Mouse (Mus musculus): ENCODE measurements around the gene Ncor2. TPM values are rescaled to one million over a fixed set of nuclear protein-coding genes. Genes with fewer than 3 reads are reported as not detected.

Ncor2 gene
- polyA plus RNA-seq, 1 experiment from 2014 or later = 14.9 TPM

- no peaks in the 10 kb centered on the region for H3K27me3 ChIP-seq
- ATAC-seq (replicated peaks; ENCODE audit: insufficient number of reproducible peaks, insufficient read depth, low FRiP score, low read depth) = no peak
- H3K27ac ChIP-seq = no peak overlapping the region
- no peak overlapping the region for H3K9ac ChIP-seq
- H3K36me3 ChIP-seq = no peaks in the 10 kb centered on the region
- H3K4me2 ChIP-seq = no peak overlapping the region
- WGBS = 69% methylated on average over 7 of the region's 7 CpGs
- no peak overlapping the region for H3K4me3 ChIP-seq
- H3K9me3 ChIP-seq (replicated peaks) = no peaks in the 10 kb centered on the region
- peaks cover 11% of the 10 kb centered on the region for H3K4me1 ChIP-seq (replicated peaks)
Observed at GRCm38 (mm10) chr5:125190105-125190813, 11.2 kb upstream of the Ncor2 start.

DNA sequence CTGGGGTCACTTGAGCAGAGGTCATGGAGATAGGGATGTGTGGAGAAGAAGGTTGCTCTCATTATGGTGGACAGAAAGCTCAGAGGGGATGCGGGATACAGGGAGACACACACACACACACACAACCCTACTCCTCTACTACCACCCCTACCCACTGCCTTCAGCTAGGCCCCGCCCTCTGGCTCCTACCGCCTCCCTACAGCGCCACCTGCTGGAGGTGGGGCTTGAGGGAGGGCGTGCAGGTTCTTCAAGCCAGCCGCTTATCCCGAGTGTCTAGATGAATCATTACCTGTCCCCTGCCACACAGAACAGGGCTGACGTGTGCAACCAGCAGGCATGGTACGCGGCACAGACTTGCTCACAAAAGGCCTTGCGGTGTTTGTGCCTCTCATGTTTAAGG lies 10.6 kb upstream of the Ncor2 start:
- Histone ChIP-seq H3K9ac (no peak overlapping the region), H3K9me3 (replicated peaks) (no peaks in the 10 kb centered on the region), H3K4me1 (replicated peaks) (peaks cover 16% of the 10 kb centered on the region), H3K27me3 (no peaks in the 10 kb centered on the region), H3K4me3 (no peak overlapping the region), H3K36me3 (no peaks in the 10 kb centered on the region), H3K4me2 (no peak overlapping the region), H3K27ac (no peak overlapping the region)
- 41% methylated on average over 11 of the region's 11 CpGs for WGBS
- no peak for ATAC-seq (replicated peaks; ENCODE audit: insufficient number of reproducible peaks, insufficient read depth, low FRiP score, low read depth)

- ATAC-seq (replicated peaks; ENCODE audit: insufficient number of reproducible peaks, insufficient read depth, low FRiP score, low read depth) = no peak
- no peaks in the 10 kb centered on the region for H3K36me3 ChIP-seq
- H3K27ac ChIP-seq = no peak overlapping the region
- no peak overlapping the region for H3K9ac ChIP-seq
- H3K27me3 ChIP-seq = no peaks in the 10 kb centered on the region
- H3K4me2 ChIP-seq = no peak overlapping the region
- no peaks in the 10 kb centered on the region for H3K9me3 ChIP-seq (replicated peaks)
- no peak overlapping the region for H3K4me3 ChIP-seq
- H3K4me1 ChIP-seq (replicated peaks) = peaks cover 19% of the 10 kb centered on the region
- 37% methylated on average over 12 of the region's 12 CpGs for WGBS
Observed at GRCm38 (mm10) chr5:125188812-125189598, 10.0 kb upstream of the Ncor2 start.

DNA sequence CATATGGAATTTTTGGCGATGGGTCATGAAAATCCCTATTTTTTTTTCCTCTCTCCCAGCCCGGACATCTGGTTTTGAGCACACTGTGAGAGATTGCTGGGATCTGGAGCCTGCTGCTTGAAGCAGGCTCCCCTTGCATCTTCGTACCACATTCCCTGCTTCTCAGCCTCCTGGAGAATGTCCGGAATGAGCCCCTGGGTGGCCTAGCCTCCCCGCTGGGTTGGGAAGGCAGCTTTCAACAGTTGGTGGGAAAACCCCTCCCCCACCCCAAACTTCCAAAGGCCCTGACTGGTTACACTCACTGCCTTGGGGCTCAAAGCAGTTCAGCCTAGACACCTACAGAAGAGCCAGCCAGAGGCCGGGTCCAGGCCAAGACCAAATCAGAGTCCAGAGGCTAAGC lies 5.8 kb upstream of the Ncor2 start:
- H3K27ac ChIP-seq = peak overlapping the region; percentile 49; the same call in 1 of the 2 replicates
- H3K4me2 ChIP-seq = no peak overlapping the region
- H3K27me3 ChIP-seq = no peaks in the 10 kb centered on the region
- WGBS = 38% methylated on average over 6 of the region's 6 CpGs
- H3K36me3 ChIP-seq = no peaks in the 10 kb centered on the region
- no peak overlapping the region for H3K4me3 ChIP-seq
- no peak overlapping the region for H3K9ac ChIP-seq
- no peaks in the 10 kb centered on the region for H3K9me3 ChIP-seq (replicated peaks)
- peaks cover 29% of the 10 kb centered on the region for H3K4me1 ChIP-seq (replicated peaks)
- ATAC-seq (replicated peaks; ENCODE audit: insufficient number of reproducible peaks, insufficient read depth, low FRiP score, low read depth) = peak; percentile 25; the same call in 1 of the 2 replicates

DNA sequence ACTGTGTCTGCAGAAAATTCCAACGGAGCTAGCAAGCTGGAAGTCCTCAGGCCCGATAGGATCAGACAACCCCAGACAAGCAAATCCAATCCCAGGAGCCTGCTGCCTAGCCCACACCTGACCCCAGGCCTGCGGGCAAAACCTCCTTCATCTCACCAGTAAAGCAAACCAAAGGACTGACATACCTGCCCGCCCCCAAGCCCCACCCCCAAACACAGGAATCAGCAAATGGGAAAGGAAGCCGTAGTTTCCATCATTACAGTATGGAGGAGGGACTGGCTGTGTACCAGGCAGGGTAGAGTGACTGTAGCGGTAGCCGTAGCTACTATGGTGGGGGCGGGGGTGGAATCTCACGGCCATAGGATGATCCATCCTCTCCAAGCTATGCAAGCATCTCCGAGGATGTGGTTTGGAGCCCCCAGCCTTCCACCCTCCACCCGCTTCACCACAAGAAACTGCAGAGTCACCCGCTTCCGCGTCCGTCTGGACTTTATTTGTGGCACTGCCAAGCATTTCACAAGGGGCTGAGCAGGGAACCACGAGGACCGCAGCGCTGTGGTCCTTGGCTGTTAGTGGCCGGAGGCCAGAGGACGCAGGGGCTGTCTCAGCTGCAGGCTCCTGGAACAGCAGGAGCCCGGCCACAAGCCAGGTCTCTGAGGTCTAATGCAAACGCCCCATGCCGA lies 4.4 kb upstream of the Ncor2 start:
- H3K9ac ChIP-seq = no peak overlapping the region
- no peak overlapping the region for H3K27ac ChIP-seq
- peak overlapping the region; percentile 24; the same call in 1 of the 2 replicates for H3K4me2 ChIP-seq
- H3K9me3 ChIP-seq (replicated peaks) = no peaks in the 10 kb centered on the region
- H3K36me3 ChIP-seq = no peaks in the 10 kb centered on the region
- peaks cover 31% of the 10 kb centered on the region for H3K4me1 ChIP-seq (replicated peaks)
- WGBS = 24% methylated on average over 23 of the region's 23 CpGs
- H3K4me3 ChIP-seq = no peak overlapping the region
- H3K27me3 ChIP-seq = no peaks in the 10 kb centered on the region
- ATAC-seq (replicated peaks; ENCODE audit: insufficient number of reproducible peaks, insufficient read depth, low FRiP score, low read depth) = no peak

DNA sequence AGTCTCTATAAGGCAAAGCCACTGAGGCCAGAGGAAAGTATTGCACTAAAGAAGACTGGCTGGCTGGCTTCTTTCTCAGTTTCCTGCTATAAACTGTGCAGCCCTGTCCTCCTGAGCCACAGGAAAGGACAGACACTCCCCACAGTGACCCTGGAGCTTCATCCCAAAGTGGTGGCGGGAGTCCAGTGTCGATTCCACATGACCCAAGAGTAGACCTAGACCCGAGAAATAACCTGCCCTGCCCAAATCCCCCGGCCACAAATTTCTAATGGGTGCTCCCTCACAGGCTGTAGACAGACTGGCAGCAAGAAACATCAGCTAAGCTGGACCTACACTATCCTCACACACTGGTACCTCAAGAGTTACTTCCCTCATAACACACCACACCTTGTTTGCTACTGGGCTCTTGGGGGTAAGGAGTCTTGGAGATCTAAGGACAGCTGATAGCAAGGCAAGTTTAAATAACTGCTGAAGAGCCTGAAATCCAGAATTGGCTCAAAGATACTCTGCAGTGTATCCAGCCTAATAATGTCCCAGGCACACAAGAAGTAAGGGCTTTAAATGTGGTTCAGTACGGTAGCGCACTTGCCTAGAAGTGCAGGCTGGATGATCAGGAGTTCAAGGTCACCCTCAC lies 1.7 kb upstream of the Ncor2 start:
- Histone ChIP-seq H3K4me3 (no peak overlapping the region), H3K4me1 (replicated peaks) (peaks cover 48% of the 10 kb centered on the region), H3K4me2 (no peak overlapping the region), H3K9ac (no peak overlapping the region), H3K36me3 (no peaks in the 10 kb centered on the region), H3K9me3 (replicated peaks) (no peaks in the 10 kb centered on the region), H3K27ac (0 out of 2 replicates have a peak overlapping the region, but pooled peaks have one; percentile 22), H3K27me3 (no peaks in the 10 kb centered on the region)
- no peak for ATAC-seq (replicated peaks; ENCODE audit: insufficient number of reproducible peaks, insufficient read depth, low FRiP score, low read depth)
- WGBS = 71% methylated on average over 6 of the region's 6 CpGs

DNA sequence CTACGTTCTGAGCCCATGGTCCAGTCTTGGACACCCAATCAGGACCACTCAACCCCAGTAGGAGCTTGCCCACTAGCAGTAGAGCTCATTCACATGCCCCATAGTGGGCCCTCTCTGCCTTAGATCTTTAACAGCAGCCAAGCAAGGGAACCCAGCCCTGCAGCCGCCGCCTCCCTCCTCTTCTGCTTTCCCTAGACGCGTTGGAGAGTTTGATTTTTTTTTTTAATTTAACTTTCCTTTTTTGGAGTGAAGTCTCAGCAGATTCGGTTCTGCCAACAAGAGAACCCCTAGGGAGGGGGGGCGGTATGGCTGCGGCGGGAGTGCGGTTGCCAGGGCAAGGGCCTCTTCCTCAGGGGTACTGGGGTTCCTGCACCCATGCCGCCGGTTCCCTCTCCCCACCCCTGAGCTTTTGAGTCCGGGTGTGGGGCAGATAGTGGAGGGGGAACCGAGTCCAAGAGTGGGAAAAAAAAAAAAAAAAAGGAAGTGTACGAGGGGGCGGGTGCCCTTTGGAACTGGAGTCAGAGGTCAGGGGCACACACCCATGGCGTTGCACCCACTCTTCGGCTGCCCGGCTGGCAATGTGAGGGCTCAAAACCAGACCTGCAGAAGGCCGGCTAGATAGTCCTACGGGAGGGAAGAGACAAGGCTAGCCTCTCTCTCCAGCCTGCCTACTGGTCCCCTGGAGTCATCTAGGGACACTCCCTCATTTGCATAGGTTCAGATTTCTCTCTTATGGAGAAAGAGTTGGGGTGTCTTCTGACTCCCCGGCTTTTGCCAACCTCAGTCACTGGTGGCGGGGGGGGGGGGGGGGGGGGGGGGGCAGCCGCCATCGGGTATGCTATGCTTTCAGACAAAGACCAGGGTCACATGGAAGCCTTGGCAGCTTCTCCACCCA lies 963 bp upstream of the Ncor2 start:
- peak overlapping the region; percentile 62 for H3K4me3 ChIP-seq
- H3K4me2 ChIP-seq = peak overlapping the region; percentile 93
- no peaks in the 10 kb centered on the region for H3K27me3 ChIP-seq
- H3K9ac ChIP-seq = peak overlapping the region; percentile 63
- H3K4me1 ChIP-seq (replicated peaks) = peaks cover 52% of the 10 kb centered on the region
- 5% methylated on average over 21 of the region's 25 CpGs for WGBS
- peak; percentile 3; the same call in 1 of the 2 replicates for ATAC-seq (replicated peaks; ENCODE audit: insufficient number of reproducible peaks, insufficient read depth, low FRiP score, low read depth)
- H3K27ac ChIP-seq = peak overlapping the region; percentile 96
- no peaks in the 10 kb centered on the region for H3K36me3 ChIP-seq
- no peaks in the 10 kb centered on the region for H3K9me3 ChIP-seq (replicated peaks)

- H3K27ac ChIP-seq = peak overlapping the region; percentile 96
- peak overlapping the region; percentile 62 for H3K4me3 ChIP-seq
Observed at GRCm38 (mm10) chr5:125178171-125179006, 630 bp downstream of the Ncor2 start.

DNA sequence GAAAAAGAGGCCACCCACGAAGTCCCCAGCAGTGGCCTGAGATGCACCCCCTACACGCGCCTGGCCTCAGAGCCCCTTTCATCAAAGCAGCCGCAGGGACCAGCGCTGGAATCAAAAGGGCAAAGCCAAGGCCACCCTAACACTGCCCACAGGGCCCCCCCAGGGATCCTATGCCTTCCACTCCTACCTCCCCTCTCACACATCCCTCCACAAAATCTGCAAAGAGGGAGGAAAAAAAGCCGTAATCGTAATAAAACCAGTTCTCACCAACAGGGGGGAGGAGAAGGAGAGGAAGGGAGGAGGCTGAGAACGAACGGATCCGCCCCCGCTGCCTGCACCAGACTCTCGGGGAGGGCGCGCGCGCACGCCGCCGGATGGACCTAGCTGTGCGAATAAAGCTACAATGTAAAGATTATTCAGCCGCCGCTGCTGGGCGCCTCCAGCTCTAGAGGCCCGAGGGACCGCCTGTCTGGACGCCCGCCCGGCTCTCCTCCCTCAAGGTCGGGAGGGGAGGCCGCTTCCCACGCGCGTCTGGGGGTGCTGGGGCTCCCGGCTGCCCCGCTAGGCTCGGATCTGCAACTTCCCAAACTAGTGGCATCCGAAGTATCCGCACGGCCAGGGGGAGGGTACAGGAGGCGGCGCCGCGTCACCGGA lies 1.4 kb downstream of the Ncor2 start:
- H3K4me1 ChIP-seq (replicated peaks) = peaks cover 59% of the 10 kb centered on the region
- peak overlapping the region; percentile 92 for H3K9ac ChIP-seq
- H3K9me3 ChIP-seq (replicated peaks) = no peaks in the 10 kb centered on the region
- peak overlapping the region; percentile 62 for H3K4me3 ChIP-seq
- H3K27me3 ChIP-seq = no peaks in the 10 kb centered on the region
- peak overlapping the region; percentile 96 for H3K27ac ChIP-seq
- H3K36me3 ChIP-seq = no peaks in the 10 kb centered on the region
- peak overlapping the region; percentile 93 for H3K4me2 ChIP-seq
- peak; percentile 32 for ATAC-seq (replicated peaks; ENCODE audit: insufficient number of reproducible peaks, insufficient read depth, low FRiP score, low read depth)
- under 1% methylated on average over 44 of the region's 44 CpGs for WGBS

More at GRCm38 (mm10) chr5:125178171-125179006, 630 bp downstream of the Ncor2 start:
- H3K9ac ChIP-seq = peak overlapping the region; percentile 92
- H3K27me3 ChIP-seq = no peaks in the 10 kb centered on the region
- whole genome bisulfite sequencing = under 1% methylated on average over 60 of the region's 60 CpGs
- no peaks in the 10 kb centered on the region for H3K36me3 ChIP-seq
- ATAC-seq (replicated peaks; ENCODE audit: insufficient number of reproducible peaks, insufficient read depth, low FRiP score, low read depth) = peak; percentile 29
- no peaks in the 10 kb centered on the region for H3K9me3 ChIP-seq (replicated peaks)
- H3K4me1 ChIP-seq (replicated peaks) = peaks cover 53% of the 10 kb centered on the region
- H3K4me2 ChIP-seq = peak overlapping the region; percentile 93
